Mouse (Mus musculus) layer of hippocampus, adult 2 months (tissue): ENCODE data around the gene Macrod1. TPM values are rescaled to one million over a fixed set of nuclear protein-coding genes. Genes with fewer than 3 reads are reported as not detected.

Experiments
- DNase-seq, 2 experiments: peaks; one replicate each; pipeline ENCODE4 v3.0.0; 2022; ENCODE audit warnings: low spot score in 2 of 2
- H3K27ac ChIP-seq: fragments of 200-600 bp; 2 replicates; pipeline ENCODE4 v1.8.1; 2022
- H3K4me3 ChIP-seq: fragments of 200-600 bp; 2 replicates; pipeline ENCODE4 v1.8.1; 2022; ENCODE audit warnings: mild to moderate bottlenecking
- CTCF ChIP-seq: fragments of 200-600 bp; conservative IDR thresholded peaks from 2 replicates; pipeline ENCODE4 v1.8.1; 2022; ENCODE audit warnings: antibody characterized with exemption, mild to moderate bottlenecking, moderate library complexity
- total RNA-seq, 2 experiments: library from RNA; stranded (reverse); gene quantifications; 2 replicates each; pipeline ENCODE4 v1.2.3; 2021

Gene Macrod1
- total RNA-seq, 2 experiments from 2014 or later, result 20.3 to 22.4 TPM

GRCm38 (mm10) chr19:7134631-7135091 is 78.1 kb downstream of the Macrod1 start:
- H3K27ac ChIP-seq, result peak overlapping the region; percentile 72
- no peak for DNase-seq

GRCm38 (mm10) chr19:7135525-7135924 is 78.9 kb downstream of the Macrod1 start:
- peak in 1 of 2 experiments; percentile 61 for DNase-seq
- peak overlapping the region; percentile 72 for H3K27ac ChIP-seq
- no peak overlapping the region for H3K4me3 ChIP-seq
- no peak for TF ChIP-seq CTCF

More at GRCm38 (mm10) chr19:7134631-7135091, 78.1 kb downstream of the Macrod1 start:
- H3K4me3 ChIP-seq, result no peak overlapping the region
- TF ChIP-seq CTCF, result no peak

- peak overlapping the region; percentile 72 for H3K27ac ChIP-seq
- DNase-seq, result peak in 1 of 2 experiments; percentile 61
- no peak for TF ChIP-seq CTCF
- H3K4me3 ChIP-seq, result no peak overlapping the region
Measured at GRCm38 (mm10) chr19:7136016-7136415, 79.4 kb downstream of the Macrod1 start.

GRCm38 (mm10) chr19:7136714-7137498 is 80.3 kb downstream of the Macrod1 start:
- no peak for TF ChIP-seq CTCF
- DNase-seq, result no peak
- peak overlapping the region; percentile 72 for H3K27ac ChIP-seq
- no peak overlapping the region for H3K4me3 ChIP-seq

- Histone ChIP-seq H3K27ac (no peak overlapping the region), H3K4me3 (no peak overlapping the region)
- no peak for DNase-seq
- TF ChIP-seq CTCF, result no peak
Measured at GRCm38 (mm10) chr19:7138327-7138726, 81.7 kb downstream of the Macrod1 start.

- no peak for DNase-seq
- Histone ChIP-seq H3K27ac (no peak overlapping the region), H3K4me3 (no peak overlapping the region)
- TF ChIP-seq CTCF, result no peak
Measured at GRCm38 (mm10) chr19:7139321-7139720, 82.7 kb downstream of the Macrod1 start.

GRCm38 (mm10) chr19:7140373-7140772 is 83.8 kb downstream of the Macrod1 start:
- DNase-seq, result no peak
- Histone ChIP-seq H3K4me3 (no peak overlapping the region), H3K27ac (peak overlapping the region; percentile 73)
- no peak for TF ChIP-seq CTCF

- Histone ChIP-seq H3K27ac (peak overlapping the region; percentile 73), H3K4me3 (no peak overlapping the region)
- TF ChIP-seq CTCF, result no peak
- no peak for DNase-seq
Measured at GRCm38 (mm10) chr19:7140856-7141421, 84.3 kb downstream of the Macrod1 start.

GRCm38 (mm10) chr19:7142207-7142915 is 85.8 kb downstream of the Macrod1 start:
- no peak overlapping the region for H3K4me3 ChIP-seq
- peak overlapping the region; percentile 73; the same call in 1 of the 2 replicates for H3K27ac ChIP-seq
- DNase-seq, result no peak
- TF ChIP-seq CTCF, result no peak

GRCm38 (mm10) chr19:7143854-7144253 is 87.2 kb downstream of the Macrod1 start:
- DNase-seq, result peak in 1 of 2 experiments; percentile 57
- peak overlapping the region; percentile 84 for H3K27ac ChIP-seq

GRCm38 (mm10) chr19:7144458-7144857 is 87.8 kb downstream of the Macrod1 start:
- TF ChIP-seq CTCF, result no peak
- H3K27ac ChIP-seq, result no peak overlapping the region
- no peak overlapping the region for H3K4me3 ChIP-seq
- no peak for DNase-seq

More at GRCm38 (mm10) chr19:7143854-7144253, 87.2 kb downstream of the Macrod1 start:
- no peak for TF ChIP-seq CTCF
- peak overlapping the region; percentile 45 for H3K4me3 ChIP-seq

- Histone ChIP-seq H3K4me3 (no peak overlapping the region), H3K27ac (no peak overlapping the region)
- no peak for DNase-seq
- no peak for TF ChIP-seq CTCF
Measured at GRCm38 (mm10) chr19:7146376-7146775, 89.8 kb downstream of the Macrod1 start.

GRCm38 (mm10) chr19:7148096-7148495 is 91.5 kb downstream of the Macrod1 start:
- H3K4me3 ChIP-seq, result no peak overlapping the region
- no peak for TF ChIP-seq CTCF
- H3K27ac ChIP-seq, result peak overlapping the region; percentile 53
- peak in 1 of 2 experiments; percentile 59 for DNase-seq
